Mouse (Mus musculus) lung, postnatal 14 days (tissue): ENCODE data around the gene Nme9.

Experiments used
- DNase-seq: peaks from one replicate; pipeline ENCODE4 v3.0.0; 2021

The Nme9 gene

DNA sequence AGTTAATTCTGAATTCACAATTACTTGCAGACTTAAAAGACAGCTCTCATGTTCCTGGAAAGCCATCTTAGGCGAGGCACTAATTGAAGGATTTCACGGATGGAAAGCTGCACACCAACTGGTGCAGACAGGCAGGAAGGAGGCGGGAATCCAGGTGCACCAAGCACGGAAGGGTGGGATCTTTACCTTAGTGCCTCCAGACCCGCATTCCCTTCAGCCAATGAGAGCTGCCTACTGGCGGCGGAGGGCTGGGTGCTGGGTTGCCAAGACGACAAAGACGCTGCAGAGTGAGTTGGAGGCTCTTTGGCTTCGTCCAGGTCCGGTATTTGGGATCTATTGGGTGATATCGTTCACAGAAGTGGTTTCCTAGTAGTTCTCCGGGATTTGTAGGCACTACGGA, at the start of gene Nme9:
Nme9 (plus strand) TSS at position 315 of the 400 bp plus-strand sequence.
- no peak for DNase-seq

DNA sequence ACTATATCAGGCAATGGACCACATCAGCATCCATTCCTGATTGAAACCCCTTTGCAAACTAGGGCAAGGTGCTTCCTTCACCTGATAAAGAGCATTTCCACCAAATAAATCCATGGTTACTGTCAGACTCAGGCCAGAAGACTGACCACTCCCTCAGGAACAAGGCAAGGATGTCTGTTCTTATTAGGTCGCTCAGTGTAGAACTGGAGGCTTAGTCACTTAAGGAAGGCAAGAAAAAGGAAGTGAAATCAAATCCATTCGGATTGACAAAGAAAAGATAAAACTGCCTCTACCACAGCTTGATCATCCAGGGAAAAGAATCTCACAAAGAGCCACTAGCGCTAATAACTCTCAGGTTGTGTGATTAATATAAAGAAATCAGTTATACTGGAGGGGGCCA, 42.0 kb upstream of the Nme9 start:
- no peak for DNase-seq

- no peak for DNase-seq
Measured at GRCm38 (mm10) chr9:99411093-99411492, 40.2 kb upstream of the Nme9 start.

- DNase-seq, result no peak
Measured at GRCm38 (mm10) chr9:99411785-99412184, 39.5 kb upstream of the Nme9 start.

GRCm38 (mm10) chr9:99416809-99417208, 34.5 kb upstream of the Nme9 start:
- DNase-seq, result no peak

DNA sequence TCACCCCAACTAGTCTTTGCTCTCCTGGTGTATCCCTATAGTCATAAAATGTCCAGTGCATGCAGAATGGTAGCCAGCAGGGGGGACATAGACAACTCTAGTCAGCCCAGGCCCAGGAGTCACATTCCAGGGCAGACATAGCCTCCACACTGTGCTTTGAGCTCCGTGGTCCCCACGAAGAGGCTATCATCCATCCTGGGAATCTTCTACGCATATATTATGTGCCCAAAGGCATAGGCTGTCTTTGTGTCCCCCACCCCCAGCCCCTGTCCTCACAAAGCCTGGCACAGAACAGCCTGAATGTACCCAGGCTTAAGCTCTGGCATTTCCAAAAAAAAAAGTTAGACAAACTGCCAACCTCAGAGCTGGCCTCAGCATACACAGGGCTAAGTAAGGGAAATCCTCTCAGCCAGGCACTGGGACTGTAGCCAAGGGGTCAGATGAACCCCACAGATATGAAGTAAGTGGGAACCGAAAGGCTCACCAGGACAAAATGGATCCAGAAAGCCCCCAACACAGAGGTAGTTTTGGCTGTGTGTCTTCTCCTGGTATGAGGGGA, 33.9 kb upstream of the Nme9 start:
- peak; percentile 48 for DNase-seq

GRCm38 (mm10) chr9:99418377-99418776, 32.9 kb upstream of the Nme9 start:
- DNase-seq, result no peak

DNA sequence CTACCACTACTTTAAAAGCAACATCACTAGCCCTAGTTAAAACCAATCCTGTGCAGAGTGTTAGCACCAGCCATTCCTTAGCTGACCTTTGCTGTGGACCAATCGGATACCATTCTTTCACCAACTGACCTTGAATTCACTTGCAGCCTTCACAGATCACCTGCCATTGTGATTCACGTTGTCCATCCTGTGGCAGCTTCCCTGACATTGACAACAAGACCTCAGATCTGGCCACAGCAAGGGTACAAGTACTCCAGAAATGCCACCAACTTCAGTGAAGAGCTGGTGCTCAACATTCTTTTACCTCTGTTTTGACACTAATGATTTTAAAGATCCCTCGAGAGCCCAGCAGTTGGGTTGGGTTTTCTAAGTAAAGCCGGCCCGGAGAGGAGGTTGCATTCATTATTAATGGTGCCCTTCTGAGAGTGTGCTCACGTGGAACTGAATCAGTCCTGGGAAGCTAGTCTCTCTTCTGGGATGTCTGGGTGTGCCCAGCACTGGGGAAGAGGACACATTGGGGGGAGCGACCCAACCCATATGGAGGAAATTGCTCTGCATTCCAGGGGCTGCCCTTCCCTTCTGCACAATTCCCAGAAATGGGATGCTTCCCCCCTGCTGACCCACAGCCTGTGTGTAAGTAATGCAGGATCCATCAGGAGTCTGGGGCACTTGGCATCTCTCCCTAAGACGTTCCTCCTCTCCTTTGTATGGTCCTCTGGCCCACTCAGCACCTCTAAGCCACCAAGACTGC, 31.1 kb upstream of the Nme9 start:
- peak; percentile 24 for DNase-seq

- no peak for DNase-seq
Measured at GRCm38 (mm10) chr9:99421914-99422313, 29.4 kb upstream of the Nme9 start.

- DNase-seq, result no peak
Measured at GRCm38 (mm10) chr9:99423692-99424573, 27.3 kb upstream of the Nme9 start.

DNA sequence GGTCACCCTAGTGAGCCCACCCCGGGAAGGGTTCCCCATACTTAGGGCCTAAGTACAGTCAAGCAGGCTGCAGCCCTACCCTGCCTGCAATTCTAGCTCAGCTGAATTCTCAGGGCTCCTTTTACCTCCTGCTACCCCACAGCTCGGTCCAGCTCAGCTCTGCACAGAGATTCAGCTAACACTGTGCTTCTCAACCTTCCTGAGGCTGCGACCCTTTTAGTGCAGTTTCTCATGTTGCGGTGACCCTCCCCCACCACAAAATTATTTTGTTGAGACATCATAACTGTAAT, 26.8 kb upstream of the Nme9 start:
- no peak for DNase-seq

GRCm38 (mm10) chr9:99425262-99425661, 26.0 kb upstream of the Nme9 start:
- no peak for DNase-seq

- no peak for DNase-seq
Measured at GRCm38 (mm10) chr9:99428601-99429331, 22.5 kb upstream of the Nme9 start.

DNA sequence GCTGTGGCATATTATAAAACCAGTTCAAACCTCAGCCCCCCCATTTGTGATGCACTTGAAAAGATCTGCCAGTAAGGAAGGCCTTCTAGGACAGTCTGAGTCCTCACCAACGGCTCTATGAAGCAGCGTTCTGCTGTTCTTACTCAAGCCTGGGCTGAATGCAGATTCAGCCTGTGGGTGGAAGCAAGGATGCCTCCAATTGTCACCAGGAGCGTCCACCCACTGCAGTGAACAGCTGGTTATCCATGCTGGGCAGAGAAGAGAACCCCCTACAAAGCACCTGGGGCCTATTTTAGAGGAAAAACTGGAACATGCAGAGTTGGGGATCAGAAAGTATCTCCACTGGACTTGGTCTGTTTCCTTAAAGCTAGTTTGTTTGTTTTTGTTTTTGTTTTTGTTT, 21.4 kb upstream of the Nme9 start:
- no peak for DNase-seq

DNA sequence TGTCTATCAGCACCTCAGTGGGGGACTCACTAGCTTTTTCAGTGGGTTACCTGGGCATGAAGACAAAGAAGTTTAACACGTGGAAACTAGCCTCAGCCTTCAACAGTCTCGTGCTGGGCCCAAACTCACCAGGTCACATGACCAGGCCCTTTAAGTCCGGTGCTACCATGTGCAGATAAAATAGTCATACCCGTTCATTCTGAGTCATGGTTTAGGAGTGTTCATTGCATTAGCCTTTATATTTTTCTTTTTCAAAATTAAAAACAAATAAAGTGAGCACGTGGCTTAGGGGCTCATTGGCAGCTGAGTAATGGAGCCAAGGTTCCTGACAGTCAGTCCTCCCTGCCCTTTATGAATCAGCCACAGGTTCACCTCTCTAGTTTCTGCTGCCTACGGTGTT, 20.5 kb upstream of the Nme9 start:
- no peak for DNase-seq

DNA sequence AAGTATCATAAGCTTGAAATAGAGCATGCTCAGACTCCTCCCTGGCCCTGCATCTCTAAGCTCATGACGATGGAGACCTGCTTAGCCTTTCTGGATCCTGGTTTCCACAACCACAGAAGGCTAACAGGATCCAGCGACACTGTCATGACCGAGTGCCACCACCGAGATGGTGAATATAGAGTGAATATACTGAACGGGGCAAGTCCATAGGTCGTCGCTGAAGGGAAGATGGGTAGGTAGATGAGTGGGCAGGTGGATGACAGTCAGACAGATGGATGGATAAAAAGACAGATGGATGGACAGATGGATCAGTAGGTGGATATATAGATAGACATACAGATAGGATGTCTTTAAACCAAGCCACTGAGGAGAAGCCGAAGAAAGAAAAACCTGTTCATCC, 19.9 kb upstream of the Nme9 start:
- no peak for DNase-seq

- no peak for DNase-seq
Measured at GRCm38 (mm10) chr9:99431963-99432362, 19.3 kb upstream of the Nme9 start.

- DNase-seq, result no peak
Measured at GRCm38 (mm10) chr9:99432478-99432877, 18.8 kb upstream of the Nme9 start.

GRCm38 (mm10) chr9:99434892-99435618, 16.2 kb upstream of the Nme9 start:
- no peak for DNase-seq

DNA sequence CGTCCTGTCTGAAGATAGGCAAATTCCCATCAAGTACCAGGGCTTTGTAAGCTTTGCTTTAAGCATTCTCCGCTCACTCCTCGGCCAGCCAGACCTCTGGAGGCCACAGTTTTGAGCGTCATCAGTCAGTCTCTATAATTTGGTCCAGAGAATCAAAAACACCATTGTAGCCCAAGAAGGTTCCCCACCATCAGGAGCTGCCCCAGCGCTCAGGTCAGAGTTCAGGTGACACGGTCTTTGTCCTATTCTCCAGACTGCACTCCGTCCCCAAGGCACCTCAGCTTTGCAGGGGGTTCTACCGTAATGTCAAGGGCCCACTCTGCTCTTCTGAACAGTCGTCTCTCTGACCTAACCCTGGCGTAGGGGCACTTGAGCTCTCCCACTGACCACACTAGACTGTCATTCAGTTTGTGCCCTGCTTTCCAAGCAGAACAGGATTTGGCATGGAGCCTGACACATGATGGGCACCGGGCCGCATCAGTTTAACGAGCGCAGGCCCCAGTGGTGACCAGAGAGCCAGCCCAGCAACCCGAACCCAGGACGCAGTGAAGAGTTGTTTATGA, 15.6 kb upstream of the Nme9 start:
- peak; percentile 48 for DNase-seq

- DNase-seq, result peak; percentile 80
Measured at GRCm38 (mm10) chr9:99436182-99437030, 14.9 kb upstream of the Nme9 start.
